10 mouse cellular contexts compared by ENCODE assay signal in genomic region chr14:120299716-120300115, GRCm38 (mm10). TPM values are rescaled to one million over a fixed set of nuclear protein-coding genes. Genes with fewer than 3 reads are reported as not detected.
DNase-seq lines count a peak whose midpoint lies in the region; ATAC-seq and TF ChIP-seq lines count a peak whose summit lies in the region.
"Had no signal": no experiment of that assay in that cellular context is flagged by ENCODE, and none has a peak within 500 bp of the region (broad histone marks: within the 10 kb centered on the region; RNA-seq: fewer than 3 reads in every experiment).

No protein-coding gene starts in this region.

- 0 out of 2 replicates have a peak, but pooled peaks cover 4% of the 10 kb centered on the region for H3K36me3 ChIP-seq in heart, embryonic 14.5 days (ENCODE audit: control insufficient read depth, insufficient read depth, low read length)
- peaks cover 3% of the 10 kb centered on the region; the same call in 1 of the 2 replicates for H3K36me3 ChIP-seq in limb, embryonic 13.5 days
- H3K36me3 ChIP-seq: embryonic facial prominence, embryonic 13.5 days had no signal

- CTCF ChIA-PET in Patski (lab: Charles Lee): interaction anchor here (0.6 to 1.3 kb wide), 3 partner anchors 19 to 38 kb away, joined by 3 read pairs; no protein-coding TSS in a partner anchor

- WGBS in heart, embryonic 14.5 days: 7% methylated on average over 3 of the region's 3 CpGs
- 31% methylated on average over 3 of the region's 3 CpGs for WGBS in limb, embryonic 13.5 days

- POLR2A ChIA-PET in Patski (lab: Charles Lee): interaction anchor here (1.0 kb wide), 1 partner anchor 21 kb away, joined by 5 read pairs; no protein-coding TSS in a partner anchor

- in situ Hi-C loops in Patski (cut with MboI; ENCODE audit: low pct_unique_long_range_greater_than_20kb): no loop called here

- peak overlapping the region; percentile 59 for H3K9ac ChIP-seq in heart, embryonic 14.5 days (ENCODE audit: low read length)
- no peak overlapping the region for H3K9ac ChIP-seq in limb, embryonic 13.5 days
- H3K9ac ChIP-seq: embryonic facial prominence, embryonic 13.5 days had no signal

- no peak overlapping the region for H3K4me3 ChIP-seq in heart, embryonic 14.5 days (ENCODE audit: control insufficient read depth in 1 of 2, insufficient read depth in 1 of 2, low read depth in 1 of 2, low read length in 2 of 2)
- H3K4me3 ChIP-seq in limb, embryonic 13.5 days: no peak overlapping the region
- H3K4me3 ChIP-seq: embryonic facial prominence, embryonic 13.5 days had no signal

- peak overlapping the region; percentile 54 for H3K4me2 ChIP-seq in heart, embryonic 14.5 days (ENCODE audit: low read length)
- peak overlapping the region; percentile 17; the same call in 1 of the 2 replicates for H3K4me2 ChIP-seq in limb, embryonic 13.5 days (replicated peaks)
- H3K4me2 ChIP-seq: embryonic facial prominence, embryonic 13.5 days had no signal

- ATAC-seq in Patski: peak; percentile 68
- peak; percentile 69 for ATAC-seq in heart, embryonic 14.5 days (ENCODE audit: insufficient number of reproducible peaks, insufficient read depth, low FRiP score, low read depth)
- peak; percentile 49 for ATAC-seq in limb, embryonic 13.5 days (ENCODE audit: low FRiP score, low read depth)

- H3K27me3 ChIP-seq in Patski: no peaks in the 10 kb centered on the region
- no peaks in the 10 kb centered on the region for H3K27me3 ChIP-seq in heart, embryonic 14.5 days (ENCODE audit: control insufficient read depth, insufficient read depth, low read length)
- no peaks in the 10 kb centered on the region for H3K27me3 ChIP-seq in limb, embryonic 13.5 days
- H3K27me3 ChIP-seq: embryonic facial prominence, embryonic 13.5 days had no signal

- no peak for TF ChIP-seq CTCF in Patski (IDR thresholded peaks at IDR 0.05)

- H3K4me1 ChIP-seq in heart, embryonic 14.5 days (ENCODE audit: control insufficient read depth in 2 of 2, insufficient read depth in 2 of 2, low read length in 2 of 2): peaks cover 35 to 84% of the 10 kb centered on the region in 2 experiments
- peaks cover 83% of the 10 kb centered on the region for H3K4me1 ChIP-seq in limb, embryonic 13.5 days

- peak; percentile 37 for DNase-seq in kidney, adult 18-20 months
- no peak for DNase-seq in kidney, adult 11 months
- DNase-seq in Patski (ENCODE audit: low read depth, low spot score): no peak
- no peak for DNase-seq in ovary, postnatal 10 days (ENCODE audit: low spot score)
- no peak for DNase-seq in thymus, postnatal 36 days
- DNase-seq in cerebellum, postnatal 4 days (ENCODE audit: low spot score in 2 of 2): no peak
- DNase-seq: thymus, adult 18-20 months had no signal

- H3K9me3 ChIP-seq in heart, embryonic 14.5 days (ENCODE audit: control insufficient read depth, low read length): no peaks in the 10 kb centered on the region
- H3K9me3 ChIP-seq in limb, embryonic 13.5 days: no peaks in the 10 kb centered on the region
- H3K9me3 ChIP-seq: embryonic facial prominence, embryonic 13.5 days had no signal

- peak overlapping the region; percentile 95 to 96 for H3K27ac ChIP-seq in heart, embryonic 14.5 days (replicated peaks in 1 of 2; ENCODE audit: control insufficient read depth in 1 of 2, insufficient read depth in 1 of 2, low read depth in 2 of 2, low read length in 2 of 2)
- peak overlapping the region; percentile 28 for H3K27ac ChIP-seq in limb, embryonic 13.5 days
- H3K27ac ChIP-seq: embryonic facial prominence, embryonic 13.5 days had no signal

RNA-seq across cellular contexts. Expression of gene Mbnl2, which starts 24.2 kb away (rescaled TPM):
- polyA plus RNA-seq in Patski (2021): 132 TPM
- 129 and 130 TPM in 2 replicates for polyA plus RNA-seq in heart, embryonic 14.5 days (2014; fragmentation: Nextera tagmentation; extraction: Ambion mirVana)
- polyA plus RNA-seq in limb, embryonic 13.5 days (2015; fragmentation: Nextera tagmentation; extraction: Ambion mirVana): 127 TPM in 2 replicates
